Mouse (Mus musculus) liver, embryonic 16.5 days (tissue): ENCODE data around the gene Cfap100. TPM values are rescaled to one million over a fixed set of nuclear protein-coding genes. Genes with fewer than 3 reads are reported as not detected.
A peak's percentile ranks its signal among the peaks of the same experiment; 100 is the strongest.

Source experiments
- ATAC-seq: fragments of 200-750 bp; cut with Nextera tagmentation; 2 replicates; pipeline ENCODE4 v1.8.0; 2017; ENCODE audit warnings: low read depth, mild to moderate bottlenecking, moderate number of reproducible peaks, moderate library complexity
- H3K27ac ChIP-seq: fragments of 300-500 bp; sonication (generic); 2 replicates; pipeline ENCODE4 v1.5.1; 2014; ENCODE audit warnings: mild to moderate bottlenecking, low read length
- H3K27me3 ChIP-seq: fragments of 300-500 bp; sonication (generic); 2 replicates; pipeline ENCODE4 v1.6.1; 2014; ENCODE audit warnings: low read depth, low read length, mixed read lengths; ENCODE audit not compliant: control insufficient read depth, insufficient read depth
- H3K36me3 ChIP-seq: fragments of 300-500 bp; sonication (generic); 2 replicates; pipeline ENCODE4 v1.6.1; 2014; ENCODE audit warnings: mild to moderate bottlenecking; ENCODE audit not compliant: control insufficient read depth, insufficient read depth
- H3K4me1 ChIP-seq: fragments of 300-500 bp; sonication (generic); 2 replicates; pipeline ENCODE4 v1.6.1; 2014; ENCODE audit warnings: low read depth, low read length, mixed read lengths; ENCODE audit not compliant: control insufficient read depth
- H3K4me2 ChIP-seq: fragments of 300-500 bp; sonication (generic); 2 replicates; pipeline ENCODE4 v1.6.1; 2014; ENCODE audit warnings: low read depth, low read length, mixed read lengths
- H3K4me3 ChIP-seq: fragments of 300-500 bp; sonication (generic); 2 replicates; pipeline ENCODE4 v1.5.1; 2014; ENCODE audit warnings: low read depth, mild to moderate bottlenecking, low read length
- H3K9ac ChIP-seq: fragments of 300-500 bp; sonication (generic); 2 replicates; pipeline ENCODE4 v1.6.1; 2014; ENCODE audit warnings: low read depth, low read length
- H3K9me3 ChIP-seq: fragments of 300-500 bp; sonication (generic); replicated peaks from 2 replicates; pipeline ENCODE4 v1.6.1; 2016; ENCODE audit warnings: low read length; ENCODE audit not compliant: control insufficient read depth
- WGBS: fragments of 180-500 bp; shearing (Covaris S2); extraction: QIAGEN DNeasy Blood & Tissue Kit; methylation state at CpG from one replicate; pipeline ENCODE4 v1.1.7; 2014; ENCODE audit not compliant: insufficient replicate concordance; 5-methylcytosine and 5-hydroxymethylcytosine counted together
- polyA plus RNA-seq: library from polyadenylated mRNA; unstranded; fragments of >200 nt; fragmentation: Nextera tagmentation; extraction: Ambion mirVana; gene quantifications from 2 replicates; pipeline ENCODE4 v1.2.1, GENCODE M21; 2015

Gene Cfap100
- polyA plus RNA-seq, 1 experiment from 2014 or later: 0.19 TPM

- Histone ChIP-seq H3K4me3 (no peak overlapping the region), H3K4me1 (no peaks in the 10 kb centered on the region; the same call in 1 of the 2 replicates), H3K27me3 (no peaks in the 10 kb centered on the region), H3K27ac (no peak overlapping the region), H3K9ac (no peak overlapping the region), H3K36me3 (no peaks in the 10 kb centered on the region; the same call in 1 of the 2 replicates), H3K9me3 (no peaks in the 10 kb centered on the region), H3K4me2 (no peak overlapping the region)
- 45% methylated on average over 12 of the region's 12 CpGs for WGBS
- no peak for ATAC-seq
These were observed 42.4 kb upstream of the Cfap100 start for GRCm38 (mm10) chr6:90470947-90471541.

GRCm38 (mm10) chr6:90470255-90470654 lies 41.7 kb upstream of the Cfap100 start:
- 63% methylated on average over 2 of the region's 2 CpGs for WGBS
- H3K4me1 ChIP-seq: no peaks in the 10 kb centered on the region; the same call in 1 of the 2 replicates
- no peak overlapping the region for H3K4me3 ChIP-seq
- no peak overlapping the region for H3K27ac ChIP-seq
- H3K27me3 ChIP-seq: no peaks in the 10 kb centered on the region
- no peak overlapping the region for H3K9ac ChIP-seq
- no peak overlapping the region for H3K4me2 ChIP-seq
- H3K36me3 ChIP-seq: no peaks in the 10 kb centered on the region; the same call in 1 of the 2 replicates
- no peak for ATAC-seq
- H3K9me3 ChIP-seq: no peaks in the 10 kb centered on the region

GRCm38 (mm10) chr6:90469041-90469440 lies 40.4 kb upstream of the Cfap100 start:
- Histone ChIP-seq H3K9me3 (no peaks in the 10 kb centered on the region), H3K36me3 (no peaks in the 10 kb centered on the region; the same call in 1 of the 2 replicates), H3K4me3 (no peak overlapping the region), H3K27ac (no peak overlapping the region), H3K27me3 (peaks cover 1% of the 10 kb centered on the region; the same call in 1 of the 2 replicates), H3K4me2 (peak overlapping the region; percentile 48; the same call in 1 of the 2 replicates), H3K9ac (no peak overlapping the region), H3K4me1 (no peaks in the 10 kb centered on the region; the same call in 1 of the 2 replicates)
- WGBS: 62% methylated on average over 6 of the region's 6 CpGs
- no peak for ATAC-seq

- H3K36me3 ChIP-seq: no peaks in the 10 kb centered on the region; the same call in 1 of the 2 replicates
- peak overlapping the region; percentile 37 for H3K4me3 ChIP-seq
- 43% methylated on average over 1 of the region's 1 CpGs for WGBS
- H3K4me2 ChIP-seq: peak overlapping the region; percentile 48
- H3K27ac ChIP-seq: no peak overlapping the region
- H3K9ac ChIP-seq: peak overlapping the region; percentile 38; the same call in 1 of the 2 replicates
- no peaks in the 10 kb centered on the region; the same call in 1 of the 2 replicates for H3K4me1 ChIP-seq
- H3K9me3 ChIP-seq: no peaks in the 10 kb centered on the region
- no peak for ATAC-seq
- peaks cover 9% of the 10 kb centered on the region for H3K27me3 ChIP-seq
These were observed 39.6 kb upstream of the Cfap100 start for GRCm38 (mm10) chr6:90468216-90468615.

GRCm38 (mm10) chr6:90466847-90467410 lies 38.3 kb upstream of the Cfap100 start:
- H3K36me3 ChIP-seq: no peaks in the 10 kb centered on the region; the same call in 1 of the 2 replicates
- no peaks in the 10 kb centered on the region; the same call in 1 of the 2 replicates for H3K4me1 ChIP-seq
- WGBS: 56% methylated on average over 12 of the region's 12 CpGs
- no peaks in the 10 kb centered on the region for H3K9me3 ChIP-seq
- peak overlapping the region; percentile 37 for H3K4me3 ChIP-seq
- H3K27ac ChIP-seq: peak overlapping the region; percentile 61; the same call in 1 of the 2 replicates
- H3K9ac ChIP-seq: peak overlapping the region; percentile 8; the same call in 1 of the 2 replicates
- H3K27me3 ChIP-seq: peaks cover 22% of the 10 kb centered on the region
- peak overlapping the region; percentile 48 for H3K4me2 ChIP-seq
- no peak for ATAC-seq

GRCm38 (mm10) chr6:90466079-90466478 lies 37.5 kb upstream of the Cfap100 start:
- Histone ChIP-seq H3K4me2 (peak overlapping the region; percentile 48), H3K4me1 (no peaks in the 10 kb centered on the region; the same call in 1 of the 2 replicates), H3K27me3 (peaks cover 29% of the 10 kb centered on the region), H3K9ac (peak overlapping the region; percentile 10; the same call in 1 of the 2 replicates), H3K27ac (peak overlapping the region; percentile 83), H3K4me3 (peak overlapping the region; percentile 14; the same call in 1 of the 2 replicates), H3K36me3 (no peaks in the 10 kb centered on the region; the same call in 1 of the 2 replicates), H3K9me3 (no peaks in the 10 kb centered on the region)
- ATAC-seq: 0 out of 2 replicates have a peak, but pooled peaks have one; percentile 10
- WGBS: 50% methylated on average over 10 of the region's 10 CpGs

- no peaks in the 10 kb centered on the region for H3K9me3 ChIP-seq
- H3K27me3 ChIP-seq: peaks cover 32% of the 10 kb centered on the region
- peak; percentile 12; the same call in 1 of the 2 replicates for ATAC-seq
- no peaks in the 10 kb centered on the region; the same call in 1 of the 2 replicates for H3K4me1 ChIP-seq
- no peaks in the 10 kb centered on the region for H3K36me3 ChIP-seq
- H3K27ac ChIP-seq: peak overlapping the region; percentile 83
- WGBS: 55% methylated on average over 11 of the region's 11 CpGs
- H3K9ac ChIP-seq: 0 out of 2 replicates have a peak overlapping the region, but pooled peaks have one; percentile 25
- peak overlapping the region; percentile 31 for H3K4me3 ChIP-seq
- H3K4me2 ChIP-seq: peak overlapping the region; percentile 36
These were observed 36.5 kb upstream of the Cfap100 start for GRCm38 (mm10) chr6:90465028-90465640.

- Histone ChIP-seq H3K4me1 (no peaks in the 10 kb centered on the region; the same call in 1 of the 2 replicates), H3K27me3 (peaks cover 32% of the 10 kb centered on the region), H3K9ac (peak overlapping the region; percentile 10), H3K27ac (peak overlapping the region; percentile 54), H3K9me3 (no peaks in the 10 kb centered on the region), H3K4me3 (peak overlapping the region; percentile 61), H3K36me3 (no peaks in the 10 kb centered on the region), H3K4me2 (peak overlapping the region; percentile 56; the same call in 1 of the 2 replicates)
- WGBS: 39% methylated on average over 7 of the region's 7 CpGs
- no peak for ATAC-seq
These were observed 35.4 kb upstream of the Cfap100 start for GRCm38 (mm10) chr6:90463890-90464421.
